Mouse (Mus musculus) stomach, embryonic 16.5 days (tissue): ENCODE results near the gene Lcp1. TPM values are rescaled to one million over a fixed set of nuclear protein-coding genes. Genes with fewer than 3 reads are reported as not detected.

Experiments
- ATAC-seq: fragments of 200-750 bp; cut with Nextera tagmentation; 2 replicates; pipeline ENCODE4 v1.8.0; 2017; ENCODE audit warnings: moderate number of reproducible peaks, moderate TSS enrichment; ENCODE audit not compliant: insufficient read depth, low FRiP score
- H3K27ac ChIP-seq: fragments of 300-500 bp; sonication (generic); 2 replicates; pipeline ENCODE4 v1.5.1; 2014; ENCODE audit warnings: low read length
- H3K27me3 ChIP-seq: fragments of 300-500 bp; sonication (generic); 2 replicates; pipeline ENCODE4 v1.6.1; 2014; ENCODE audit warnings: low read length, control low read depth, mixed read lengths; ENCODE audit not compliant: control insufficient read depth, insufficient read depth
- H3K36me3 ChIP-seq: fragments of 300-500 bp; sonication (generic); 2 replicates; pipeline ENCODE4 v1.6.1; 2014; ENCODE audit warnings: low read length; ENCODE audit not compliant: control insufficient read depth, insufficient read depth
- H3K4me1 ChIP-seq: fragments of 300-500 bp; sonication (generic); 2 replicates; pipeline ENCODE4 v1.6.1; 2014; ENCODE audit warnings: low read length, control low read depth, mixed read lengths; ENCODE audit not compliant: control insufficient read depth, insufficient read depth
- H3K4me2 ChIP-seq: fragments of 300-500 bp; sonication (generic); 2 replicates; pipeline ENCODE4 v1.6.1; 2014; ENCODE audit warnings: low read depth, low read length, mixed read lengths
- H3K4me3 ChIP-seq: fragments of 300-500 bp; sonication (generic); replicated peaks from 2 replicates; pipeline ENCODE4 v1.5.1; 2014; ENCODE audit warnings: mild to moderate bottlenecking, low read length
- H3K9ac ChIP-seq: fragments of 300-500 bp; sonication (generic); 2 replicates; pipeline ENCODE4 v1.6.1; 2014; ENCODE audit warnings: low read length
- H3K9me3 ChIP-seq: fragments of 300-500 bp; sonication (generic); replicated peaks from 2 replicates; pipeline ENCODE4 v1.6.1; 2016; ENCODE audit warnings: low read length, control low read depth; ENCODE audit not compliant: control insufficient read depth
- WGBS: fragments of 180-500 bp; shearing (Covaris S2); extraction: QIAGEN DNeasy Blood & Tissue Kit; methylation state at CpG from one replicate; pipeline ENCODE4 v1.1.7; 2014; 5-methylcytosine and 5-hydroxymethylcytosine counted together
- polyA plus RNA-seq: library from polyadenylated mRNA; unstranded; fragments of >200 nt; fragmentation: Nextera tagmentation; extraction: Ambion mirVana; gene quantifications from 2 replicates; pipeline ENCODE4 v1.2.1, GENCODE M21; 2015

The Lcp1 gene
- polyA plus RNA-seq, 1 experiment from 2014 or later, result 65.3 TPM

DNA sequence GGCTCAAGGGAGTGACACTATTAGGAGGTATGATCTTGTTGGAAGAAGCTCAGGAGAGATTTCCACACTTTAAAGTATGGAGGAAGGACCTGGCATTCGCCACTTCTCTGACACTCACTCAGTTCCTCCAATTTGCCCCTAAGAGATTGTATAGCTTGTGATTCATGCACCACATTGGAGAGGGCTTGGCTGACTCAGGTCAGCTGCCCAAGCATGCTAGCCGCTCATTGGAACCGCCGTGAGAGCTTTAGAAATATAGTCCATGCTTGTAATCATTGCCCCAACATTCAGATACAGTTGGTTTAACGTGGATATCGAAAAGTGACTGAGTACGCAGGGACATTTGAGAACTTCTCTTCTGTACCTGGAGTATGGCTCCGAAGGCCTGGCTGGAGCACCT is 104.7 kb downstream of the Lcp1 start:
- H3K4me1 ChIP-seq, result no peaks in the 10 kb centered on the region
- no peaks in the 10 kb centered on the region for H3K27me3 ChIP-seq
- no peaks in the 10 kb centered on the region for H3K36me3 ChIP-seq
- no peak for ATAC-seq
- no peak overlapping the region for H3K4me2 ChIP-seq
- WGBS, result 87% methylated on average over 8 of the region's 8 CpGs
- H3K9me3 ChIP-seq, result no peaks in the 10 kb centered on the region
- no peak overlapping the region for H3K27ac ChIP-seq
- H3K9ac ChIP-seq, result no peak overlapping the region
- H3K4me3 ChIP-seq, result no peak overlapping the region

DNA sequence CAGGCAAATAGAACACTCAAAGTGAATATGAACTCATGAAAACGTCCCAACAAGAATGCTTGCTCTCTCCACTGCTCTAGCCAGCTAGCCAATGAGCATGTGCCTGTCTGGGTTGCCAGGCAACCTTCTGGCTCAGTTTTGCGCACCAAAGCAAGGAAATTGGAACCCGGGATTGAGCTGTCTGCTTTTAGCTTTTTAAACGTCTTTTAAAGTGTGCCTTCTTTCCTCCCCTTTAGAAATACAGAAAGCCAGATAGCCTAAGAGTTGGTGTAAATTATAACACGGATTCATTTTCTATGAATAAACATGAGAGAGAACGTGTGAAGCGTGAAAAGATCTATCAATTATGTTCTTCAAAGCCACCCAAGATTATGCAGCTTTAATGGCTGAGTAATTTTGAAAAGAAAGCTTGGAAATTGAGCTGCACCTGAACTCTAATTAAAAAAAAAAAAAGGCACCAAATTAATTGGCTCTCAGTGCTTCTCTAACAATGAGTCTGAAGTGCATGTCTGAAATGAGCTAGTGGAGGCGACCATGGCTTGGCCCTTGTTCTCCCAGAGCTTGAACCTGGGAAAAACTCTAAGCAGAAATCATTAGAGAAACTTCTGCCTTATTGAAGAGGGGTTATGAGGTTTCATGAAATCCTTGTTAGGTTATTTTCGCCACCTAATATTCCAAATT is 105.2 kb downstream of the Lcp1 start:
- Histone ChIP-seq H3K27me3 (no peaks in the 10 kb centered on the region), H3K4me1 (no peaks in the 10 kb centered on the region), H3K9me3 (no peaks in the 10 kb centered on the region), H3K9ac (no peak overlapping the region), H3K27ac (no peak overlapping the region), H3K4me3 (no peak overlapping the region), H3K36me3 (no peaks in the 10 kb centered on the region), H3K4me2 (no peak overlapping the region)
- WGBS, result 59% methylated on average over 9 of the region's 9 CpGs
- ATAC-seq, result no peak

DNA sequence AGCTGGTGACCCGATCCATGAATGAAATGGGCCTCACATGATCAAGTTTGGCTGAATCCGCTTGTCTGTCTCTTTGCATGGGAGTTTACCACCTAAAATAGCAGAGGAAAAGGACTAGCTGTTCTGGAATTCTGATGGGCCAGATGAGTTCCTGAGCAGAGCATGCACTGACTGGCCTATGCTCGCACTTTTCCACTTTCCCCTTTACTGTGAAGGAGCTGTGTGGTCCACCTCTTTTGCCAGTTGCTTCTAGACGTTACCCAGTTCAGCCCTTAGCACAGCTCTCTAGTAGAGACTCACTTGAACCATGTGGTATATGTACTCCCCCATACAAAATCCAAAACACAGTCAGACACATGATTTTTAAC is 105.7 kb downstream of the Lcp1 start:
- no peak overlapping the region for H3K4me3 ChIP-seq
- ATAC-seq, result no peak
- H3K27ac ChIP-seq, result no peak overlapping the region
- no peaks in the 10 kb centered on the region for H3K9me3 ChIP-seq
- H3K27me3 ChIP-seq, result no peaks in the 10 kb centered on the region
- no peaks in the 10 kb centered on the region for H3K4me1 ChIP-seq
- H3K4me2 ChIP-seq, result no peak overlapping the region
- WGBS, result 82% methylated on average over 4 of the region's 4 CpGs
- no peaks in the 10 kb centered on the region for H3K36me3 ChIP-seq
- H3K9ac ChIP-seq, result no peak overlapping the region

DNA sequence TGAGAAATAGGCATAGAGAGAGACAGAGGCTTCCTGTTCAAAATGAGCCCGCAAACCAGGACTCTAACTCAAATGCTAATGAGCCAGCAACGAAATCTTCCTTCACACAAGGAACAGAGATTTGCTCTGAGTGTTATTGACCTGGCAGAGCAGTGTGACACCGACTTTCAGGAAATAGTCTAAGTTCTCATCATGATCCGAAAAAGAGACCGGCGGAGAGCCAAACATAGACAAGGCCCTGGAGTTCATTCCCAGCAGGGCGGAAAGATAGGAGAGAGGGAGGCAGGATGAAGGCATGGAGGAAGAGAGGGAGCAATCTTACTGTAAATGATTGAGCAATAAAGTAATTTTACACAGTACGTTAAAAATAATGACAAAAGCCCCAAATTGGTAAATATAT is 106.2 kb downstream of the Lcp1 start:
- Histone ChIP-seq H3K27me3 (no peaks in the 10 kb centered on the region), H3K36me3 (no peaks in the 10 kb centered on the region), H3K9me3 (no peaks in the 10 kb centered on the region), H3K27ac (no peak overlapping the region), H3K4me1 (no peaks in the 10 kb centered on the region), H3K4me2 (no peak overlapping the region), H3K4me3 (no peak overlapping the region), H3K9ac (no peak overlapping the region)
- ATAC-seq, result no peak
- 85% methylated on average over 8 of the region's 8 CpGs for WGBS

DNA sequence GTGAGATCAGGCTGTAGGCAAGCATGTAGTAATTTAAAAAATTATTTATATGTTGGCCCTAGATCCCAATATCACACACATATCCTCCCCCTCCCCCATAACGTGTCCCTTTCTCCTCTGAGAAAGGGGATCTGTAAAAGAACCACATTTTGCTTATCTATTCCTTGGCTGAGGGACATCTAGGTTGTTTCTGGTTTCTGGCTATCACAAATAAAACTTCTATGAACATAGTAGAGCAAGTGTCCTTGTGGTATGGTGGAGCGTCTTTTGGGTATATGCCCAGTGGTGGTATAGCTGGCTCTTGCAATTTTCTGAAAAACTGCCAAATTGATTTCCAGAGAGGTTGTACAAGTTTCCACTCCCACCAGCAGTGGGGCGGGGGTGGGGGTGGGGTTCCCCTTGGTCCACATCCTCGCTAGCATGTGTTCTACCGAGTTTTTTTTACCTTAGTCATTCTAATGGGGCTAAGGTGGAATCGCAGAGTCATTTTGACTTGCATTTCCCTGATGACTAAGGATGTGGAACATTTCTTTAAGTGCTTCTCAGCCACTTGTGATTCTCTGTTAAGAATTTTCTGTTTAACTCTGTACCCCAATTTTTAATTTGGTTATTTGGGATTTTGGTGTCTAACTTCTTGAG is 107.3 kb downstream of the Lcp1 start:
- Histone ChIP-seq H3K9ac (no peak overlapping the region), H3K36me3 (no peaks in the 10 kb centered on the region), H3K27me3 (no peaks in the 10 kb centered on the region), H3K27ac (no peak overlapping the region), H3K9me3 (no peaks in the 10 kb centered on the region), H3K4me3 (no peak overlapping the region), H3K4me1 (no peaks in the 10 kb centered on the region), H3K4me2 (no peak overlapping the region)
- 72% methylated on average over 6 of the region's 6 CpGs for WGBS
- ATAC-seq, result no peak

DNA sequence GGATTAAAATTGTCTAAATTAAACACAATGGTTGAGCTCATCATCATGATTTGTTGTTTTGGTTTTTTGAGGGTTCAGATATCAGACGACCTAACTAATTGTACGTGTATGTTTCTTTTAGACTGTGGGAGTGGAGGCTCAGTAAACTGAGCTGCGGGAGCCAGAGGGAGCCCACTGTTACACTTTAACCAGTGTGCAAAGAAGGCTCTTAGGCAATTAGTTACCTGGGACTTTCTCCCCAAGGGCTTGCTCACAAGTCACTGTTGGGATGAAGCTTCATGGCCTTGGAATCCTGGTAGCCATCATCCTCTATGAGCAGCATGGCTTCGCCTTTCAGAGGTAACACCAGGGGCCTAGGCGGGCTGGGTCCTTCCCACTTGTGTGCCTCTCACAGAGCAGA is 111.2 kb downstream of the Lcp1 start, which contains the start of gene Cpb2:
Cpb2 (plus strand) TSS at position 201 of the 400 bp plus-strand sequence.
- no peak within 1 kb of the TSS for H3K27ac ChIP-seq
- H3K4me1 ChIP-seq, result no peaks in the 10 kb centered on the region
- no peaks in the 10 kb centered on the region for H3K36me3 ChIP-seq
- H3K27me3 ChIP-seq, result no peaks in the 10 kb centered on the region
- H3K4me3 ChIP-seq, result no peak within 1 kb of the TSS
- WGBS, result 66% methylated on average over 5 of the region's 5 CpGs
- no peaks in the 10 kb centered on the region for H3K9me3 ChIP-seq
- H3K9ac ChIP-seq, result no peak within 1 kb of the TSS
- H3K4me2 ChIP-seq, result no peak within 1 kb of the TSS
- no peak for ATAC-seq

DNA sequence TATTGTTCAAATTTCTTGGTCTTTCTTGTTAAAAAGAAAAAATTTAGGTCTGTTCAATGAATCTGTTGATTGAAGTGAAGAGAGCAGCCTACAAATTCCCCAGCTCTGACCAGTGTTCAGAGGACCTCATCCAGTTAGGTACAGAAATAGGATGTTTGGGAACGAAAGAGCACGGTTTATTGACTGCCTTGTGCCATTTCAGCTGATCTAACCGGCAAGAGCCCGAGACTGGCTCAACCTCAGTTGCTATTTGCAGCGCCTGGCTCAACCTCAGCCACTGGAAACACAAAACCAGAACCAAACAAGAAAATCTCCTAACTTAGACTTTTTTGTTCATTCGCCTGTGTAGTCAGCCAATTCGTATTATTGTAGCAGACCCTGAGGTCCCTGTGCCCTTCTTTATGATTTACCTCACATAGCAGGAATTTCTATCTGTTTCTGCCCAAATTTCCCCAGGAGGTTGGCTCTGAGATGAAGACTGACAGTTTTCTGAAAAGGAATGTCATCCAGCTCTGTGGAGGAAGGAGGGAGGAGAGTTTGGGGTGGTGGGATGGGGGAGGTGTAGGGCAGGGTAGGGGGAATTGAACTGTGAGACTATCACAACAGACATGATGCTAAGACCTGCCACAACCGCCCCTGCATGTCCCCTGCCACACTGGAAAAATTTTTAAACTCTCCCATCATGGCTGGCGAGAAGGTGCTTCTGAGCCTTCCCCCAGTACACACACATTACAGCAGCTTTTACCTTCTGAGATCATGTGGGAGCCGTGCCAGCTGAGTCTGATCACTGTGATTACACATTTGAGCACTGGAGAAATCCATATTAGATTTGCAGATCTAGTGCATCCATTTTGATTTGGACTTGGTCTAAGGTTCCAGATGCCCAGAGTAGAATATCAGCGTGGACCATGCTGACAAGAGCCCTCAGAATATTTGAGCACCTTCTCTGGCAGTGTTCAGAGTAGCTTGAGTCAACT is 115.4 kb downstream of the Lcp1 start:
- no peaks in the 10 kb centered on the region for H3K36me3 ChIP-seq
- H3K4me1 ChIP-seq, result no peaks in the 10 kb centered on the region
- no peak overlapping the region for H3K4me3 ChIP-seq
- no peak overlapping the region for H3K27ac ChIP-seq
- no peak overlapping the region for H3K4me2 ChIP-seq
- WGBS, result 76% methylated on average over 11 of the region's 11 CpGs
- no peak overlapping the region for H3K9ac ChIP-seq
- no peaks in the 10 kb centered on the region for H3K9me3 ChIP-seq
- no peak for ATAC-seq
- no peaks in the 10 kb centered on the region for H3K27me3 ChIP-seq

DNA sequence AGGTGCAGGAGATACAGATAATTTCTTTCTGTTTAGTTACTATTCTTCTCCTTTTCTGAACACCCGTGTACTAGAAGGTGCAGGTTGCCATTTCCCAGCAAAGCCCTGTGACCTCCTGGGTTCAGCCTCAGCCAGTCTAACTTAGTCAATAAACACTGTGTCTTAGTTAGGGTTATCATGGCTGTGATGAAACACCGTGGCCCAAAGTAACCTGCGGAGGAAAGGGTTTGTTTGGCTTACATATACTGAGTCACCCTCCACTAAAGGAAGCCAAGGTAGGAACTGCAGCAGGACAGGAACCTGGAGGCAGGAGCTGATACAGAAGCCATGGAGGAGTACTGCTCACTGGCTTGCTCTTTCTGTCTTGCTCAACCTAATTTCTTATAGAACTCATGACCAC is 119.5 kb downstream of the Lcp1 start:
- H3K4me1 ChIP-seq, result no peaks in the 10 kb centered on the region
- no peaks in the 10 kb centered on the region for H3K36me3 ChIP-seq
- H3K4me3 ChIP-seq, result no peak overlapping the region
- H3K27me3 ChIP-seq, result no peaks in the 10 kb centered on the region
- no peak overlapping the region for H3K4me2 ChIP-seq
- no peak for ATAC-seq
- H3K27ac ChIP-seq, result no peak overlapping the region
- no peaks in the 10 kb centered on the region for H3K9me3 ChIP-seq
- H3K9ac ChIP-seq, result no peak overlapping the region
- WGBS, result 71% methylated on average over 3 of the region's 3 CpGs

DNA sequence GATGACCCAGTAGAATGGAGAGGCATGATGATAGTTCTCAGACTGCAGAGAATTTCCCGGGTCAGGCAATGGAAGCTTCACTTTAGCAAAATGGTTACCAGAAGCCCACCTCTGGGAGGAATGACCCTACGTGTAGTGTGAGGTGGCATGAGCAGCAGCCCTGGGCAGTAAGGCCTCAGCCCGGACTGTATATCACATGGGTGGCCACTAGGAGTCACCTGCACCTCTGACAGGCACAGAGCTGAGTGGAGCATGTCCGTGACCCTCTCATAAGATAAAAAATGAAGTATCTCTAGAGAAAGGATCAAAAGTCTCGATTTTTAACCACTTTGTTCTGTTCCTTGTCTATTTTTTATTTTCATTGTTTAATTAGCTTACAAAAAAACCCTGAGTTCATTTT is 125.6 kb downstream of the Lcp1 start:
- H3K9ac ChIP-seq, result no peak overlapping the region
- 51% methylated on average over 5 of the region's 5 CpGs for WGBS
- H3K36me3 ChIP-seq, result no peaks in the 10 kb centered on the region
- H3K4me3 ChIP-seq, result no peak overlapping the region
- ATAC-seq, result no peak
- no peak overlapping the region for H3K4me2 ChIP-seq
- no peaks in the 10 kb centered on the region for H3K4me1 ChIP-seq
- H3K27ac ChIP-seq, result no peak overlapping the region
- no peaks in the 10 kb centered on the region for H3K27me3 ChIP-seq
- H3K9me3 ChIP-seq, result no peaks in the 10 kb centered on the region
